Mouse (Mus musculus) retina, postnatal 1 day (tissue): ENCODE measurements around the gene Grk2.

Experiments used
- DNase-seq: peaks from one replicate; pipeline ENCODE4 v3.0.0-alpha.2; 2012

Gene Grk2

GRCm38 (mm10) chr19:4302936-4303639, 2.9 kb downstream of the Grk2 start:
- DNase-seq: no peak

- DNase-seq: peak; percentile 57
These were observed 4.0 kb downstream of the Grk2 start for GRCm38 (mm10) chr19:4301735-4302651.

- DNase-seq: no peak
These were observed 4.9 kb downstream of the Grk2 start for GRCm38 (mm10) chr19:4300852-4301734.

- DNase-seq: no peak
These were observed 5.7 kb downstream of the Grk2 start for GRCm38 (mm10) chr19:4300271-4300704.

GRCm38 (mm10) chr19:4299574-4300270, 6.3 kb downstream of the Grk2 start:
- no peak for DNase-seq

- DNase-seq: no peak
These were observed 6.9 kb downstream of the Grk2 start for GRCm38 (mm10) chr19:4299126-4299525.

GRCm38 (mm10) chr19:4298322-4299121, 7.5 kb downstream of the Grk2 start:
- no peak for DNase-seq

GRCm38 (mm10) chr19:4297851-4298250, 8.2 kb downstream of the Grk2 start:
- DNase-seq: no peak

- DNase-seq: no peak
These were observed 9.4 kb downstream of the Grk2 start for GRCm38 (mm10) chr19:4296611-4297010.

- DNase-seq: no peak
These were observed 10.6 kb downstream of the Grk2 start for GRCm38 (mm10) chr19:4295391-4295790.

GRCm38 (mm10) chr19:4294381-4295097, 11.5 kb downstream of the Grk2 start:
- no peak for DNase-seq

- DNase-seq: no peak
These were observed 14.9 kb downstream of the Grk2 start for GRCm38 (mm10) chr19:4291161-4291560.

- no peak for DNase-seq
These were observed 15.3 kb downstream of the Grk2 start for GRCm38 (mm10) chr19:4290749-4291148.

GRCm38 (mm10) chr19:4283653-4284052, 22.4 kb downstream of the Grk2 start:
- DNase-seq: no peak

- peak; percentile 94 for DNase-seq
These were observed 23.0 kb downstream of the Grk2 start, which contains the start of gene Ankrd13d for GRCm38 (mm10) chr19:4282898-4283553. Gene Ankrd13d (minus strand): TSS chr19:4283137.

GRCm38 (mm10) chr19:4280425-4280824, 25.6 kb downstream of the Grk2 start:
- DNase-seq: no peak

GRCm38 (mm10) chr19:4279487-4279886, 26.5 kb downstream of the Grk2 start:
- DNase-seq: peak; percentile 30

GRCm38 (mm10) chr19:4270972-4271371, 35.0 kb downstream of the Grk2 start:
- DNase-seq: no peak

- no peak for DNase-seq
These were observed 35.8 kb downstream of the Grk2 start for GRCm38 (mm10) chr19:4270187-4270586.
